Mouse (Mus musculus) liver, embryonic 14.5 days (tissue): ENCODE results near the gene Glt6d1.

Experiments used
- CTCF ChIP-seq: IDR thresholded peaks from 2 replicates; pipeline ENCODE4 v1.5.1; 2016; ENCODE audit warnings: antibody characterized with exemption, low read depth, control low read depth
- EP300 ChIP-seq: IDR thresholded peaks from 2 replicates; pipeline ENCODE4 v1.6.1; 2016; ENCODE audit warnings: antibody characterized with exemption, low read depth

- TF ChIP-seq CTCF (no peak), EP300 (no peak)
Measured at GRCm38 (mm10) chr2:25754201-25754600, 61.4 kb downstream of the Glt6d1 start.
